Mouse (Mus musculus) left cerebral cortex, postnatal 25 days (tissue): Measurements from ENCODE around the gene Anapc16. TPM values are rescaled to one million over a fixed set of nuclear protein-coding genes. Genes with fewer than 3 reads are reported as not detected.

Experiments
- DNase-seq, 2 experiments: peaks; one replicate each; pipeline ENCODE4 v3.0.0; 2022; ENCODE audit warnings: low spot score in 2 of 2, mixed read lengths in 1 of 2
- intact Hi-C: fragments of 180-260 bp; cut with DNase I; formaldehyde crosslinking; loops from one replicate; pipeline ENCODE4 v1.15.1; 2025
- total RNA-seq, 2 experiments: library from RNA; stranded (reverse); gene quantifications; 2 replicates each; pipeline ENCODE4 v1.2.3; 2021

The Anapc16 gene
- total RNA-seq, 2 experiments from 2014 or later = 62.9 to 63.5 TPM

DNA sequence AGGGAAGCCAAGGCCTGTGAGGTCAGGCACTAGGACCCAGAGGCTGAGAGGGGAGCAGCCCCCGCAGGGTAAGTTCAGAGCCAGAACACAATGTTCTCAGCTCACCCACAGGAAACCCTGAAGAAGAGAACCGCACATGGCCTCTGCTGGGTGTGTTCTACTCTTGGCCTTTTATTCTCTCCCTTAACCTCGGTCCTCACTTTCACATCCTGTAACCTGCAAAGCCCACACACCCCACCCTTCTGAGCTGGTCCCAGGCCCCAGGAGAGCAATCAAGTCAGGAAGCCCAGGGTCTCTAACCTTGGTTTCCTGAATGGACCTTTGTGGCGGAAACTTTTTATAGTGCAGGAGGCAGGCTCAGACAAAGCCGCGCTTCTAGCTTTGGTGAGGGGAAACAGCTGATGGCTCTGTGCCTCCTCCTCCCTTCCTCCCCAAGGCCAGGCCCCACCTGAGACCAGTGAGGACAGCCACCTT, 28.7 kb downstream of the Anapc16 start:
- DNase-seq = peak in 1 of 2 experiments; percentile 61
- intact Hi-C loops = no loop called here

DNA sequence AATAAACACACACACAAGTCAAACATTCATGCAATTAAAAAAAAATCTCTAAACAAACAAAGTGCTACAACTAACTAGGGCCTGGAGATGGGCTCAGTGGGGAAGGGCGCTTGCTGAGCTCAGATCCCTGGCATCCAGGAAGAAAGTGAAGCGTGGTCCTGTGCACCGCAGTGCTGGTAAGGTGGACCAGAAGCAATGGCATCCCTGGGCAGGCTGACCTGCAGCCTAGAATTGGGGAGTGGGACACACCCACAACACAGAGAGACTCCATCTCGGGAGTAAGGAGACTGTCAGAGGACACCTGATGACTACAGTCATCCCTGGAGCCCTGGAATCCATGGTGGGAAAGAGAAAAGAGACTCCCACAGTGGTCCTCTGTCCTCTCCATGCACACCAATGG, 29.5 kb downstream of the Anapc16 start:
- DNase-seq = no peak
- intact Hi-C loops = no loop called here

- intact Hi-C loops = no loop called here
- DNase-seq = no peak
Measured at GRCm38 (mm10) chr10:59972999-59973398, 29.9 kb downstream of the Anapc16 start.

GRCm38 (mm10) chr10:59972534-59972933, 30.4 kb downstream of the Anapc16 start:
- DNase-seq = no peak
- intact Hi-C loops = no loop called here

DNA sequence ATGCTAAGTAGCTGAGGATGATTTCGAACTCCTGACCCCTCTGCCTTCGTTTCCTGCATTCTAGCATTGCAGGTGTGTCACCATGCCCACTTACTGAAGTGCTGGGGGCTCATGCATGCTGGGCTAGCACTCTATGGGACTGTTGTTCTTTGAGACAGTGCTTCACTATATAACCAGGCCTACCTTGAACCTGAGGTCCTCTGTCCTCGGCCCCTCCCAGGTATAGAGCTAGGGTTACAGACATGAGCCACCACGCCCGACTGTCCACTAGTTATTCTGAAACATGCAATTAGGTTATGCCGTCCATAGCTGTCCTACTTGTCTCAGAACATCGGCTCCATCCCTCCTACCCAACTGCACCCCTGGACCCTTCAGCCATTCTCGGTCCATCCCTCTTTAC, 31.1 kb downstream of the Anapc16 start:
- no peak for DNase-seq
- intact Hi-C loops = no loop called here

DNA sequence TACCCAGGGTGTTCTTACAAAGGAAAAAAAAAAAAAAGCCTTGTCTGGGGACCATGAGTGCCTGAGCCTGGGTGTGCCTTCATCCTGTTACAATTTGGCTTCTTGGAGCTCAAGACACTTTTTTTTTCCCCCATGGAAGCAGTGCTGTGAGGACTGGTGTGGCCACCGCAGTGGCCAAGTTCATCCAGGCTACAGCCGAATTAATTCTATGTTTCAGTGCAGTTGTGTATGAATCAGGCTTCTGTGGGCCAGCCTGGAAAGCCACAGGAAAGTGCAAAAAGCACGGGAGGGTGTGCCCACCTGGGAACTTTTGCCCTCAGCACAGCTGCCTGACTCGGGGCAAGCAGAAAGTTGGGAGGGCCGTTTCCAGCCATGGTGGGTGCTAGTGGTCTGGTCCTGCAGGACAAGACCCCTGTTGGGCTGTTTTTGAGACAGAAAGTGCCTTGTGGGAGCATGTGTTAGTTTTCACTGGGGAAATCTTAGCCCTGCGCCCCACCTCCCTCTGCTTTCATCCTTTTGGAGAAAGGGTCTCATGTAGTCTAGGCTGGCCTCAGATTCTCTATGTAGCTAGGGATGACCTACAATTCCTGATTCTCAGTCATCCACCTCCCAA, 32.4 kb downstream of the Anapc16 start:
- intact Hi-C loops = loop anchor here (1.0 kb wide), 1 partner anchor 18 kb away; no protein-coding TSS in a partner anchor

GRCm38 (mm10) chr10:59969821-59970449, 33.0 kb downstream of the Anapc16 start:
- peak; percentile 75 to 79 for DNase-seq
- intact Hi-C loops = loop anchor here (1.0 kb wide), 1 partner anchor 18 kb away; no protein-coding TSS in a partner anchor

More for the DNA sequence above, 32.4 kb downstream of the Anapc16 start:
- no peak for DNase-seq

- no peak for DNase-seq
- intact Hi-C loops = no loop called here
Measured at GRCm38 (mm10) chr10:59967309-59967942, 35.5 kb downstream of the Anapc16 start.

DNA sequence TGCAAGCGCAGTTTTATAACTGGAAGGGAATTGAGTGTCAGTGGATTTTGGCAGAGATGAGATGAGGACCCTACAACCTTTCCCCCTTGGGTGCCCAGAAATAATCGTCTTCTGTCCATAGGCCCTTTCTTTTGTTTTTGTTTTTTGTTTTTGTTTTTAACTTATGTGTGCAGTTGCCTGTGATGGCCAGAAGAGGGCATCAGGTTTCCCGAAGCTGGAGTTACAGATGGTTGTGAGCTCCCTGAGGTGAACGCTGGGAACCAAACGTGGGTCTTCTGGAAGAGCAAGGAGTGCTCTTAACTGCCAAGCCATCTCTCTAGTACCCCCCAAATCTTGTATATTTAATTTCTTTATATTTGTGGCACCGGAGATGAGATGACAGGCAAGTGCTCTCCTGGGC, 36.2 kb downstream of the Anapc16 start:
- intact Hi-C loops = no loop called here
- DNase-seq = no peak

DNA sequence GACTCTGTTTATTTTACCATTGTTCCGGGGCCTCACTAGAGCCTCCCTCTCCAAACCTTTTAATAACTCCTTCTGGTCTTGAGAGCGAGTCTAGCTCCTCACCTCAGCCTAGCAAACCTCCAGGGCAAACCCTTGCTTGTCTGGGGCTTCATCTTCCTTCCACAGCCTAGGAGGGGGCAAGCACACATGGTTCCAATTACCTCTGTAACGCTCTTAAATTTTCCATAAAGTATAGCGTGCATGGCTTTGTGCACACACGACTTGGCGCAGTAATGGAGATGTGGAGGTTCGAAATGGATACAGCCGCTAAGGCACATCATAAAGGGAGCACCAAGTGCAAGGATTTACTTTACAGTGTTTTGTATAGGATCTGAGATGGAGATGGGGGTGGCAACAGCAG, 37.1 kb downstream of the Anapc16 start:
- intact Hi-C loops = no loop called here
- DNase-seq = no peak

- intact Hi-C loops = no loop called here
- DNase-seq = no peak
Measured at GRCm38 (mm10) chr10:59965362-59965695, 37.6 kb downstream of the Anapc16 start.

DNA sequence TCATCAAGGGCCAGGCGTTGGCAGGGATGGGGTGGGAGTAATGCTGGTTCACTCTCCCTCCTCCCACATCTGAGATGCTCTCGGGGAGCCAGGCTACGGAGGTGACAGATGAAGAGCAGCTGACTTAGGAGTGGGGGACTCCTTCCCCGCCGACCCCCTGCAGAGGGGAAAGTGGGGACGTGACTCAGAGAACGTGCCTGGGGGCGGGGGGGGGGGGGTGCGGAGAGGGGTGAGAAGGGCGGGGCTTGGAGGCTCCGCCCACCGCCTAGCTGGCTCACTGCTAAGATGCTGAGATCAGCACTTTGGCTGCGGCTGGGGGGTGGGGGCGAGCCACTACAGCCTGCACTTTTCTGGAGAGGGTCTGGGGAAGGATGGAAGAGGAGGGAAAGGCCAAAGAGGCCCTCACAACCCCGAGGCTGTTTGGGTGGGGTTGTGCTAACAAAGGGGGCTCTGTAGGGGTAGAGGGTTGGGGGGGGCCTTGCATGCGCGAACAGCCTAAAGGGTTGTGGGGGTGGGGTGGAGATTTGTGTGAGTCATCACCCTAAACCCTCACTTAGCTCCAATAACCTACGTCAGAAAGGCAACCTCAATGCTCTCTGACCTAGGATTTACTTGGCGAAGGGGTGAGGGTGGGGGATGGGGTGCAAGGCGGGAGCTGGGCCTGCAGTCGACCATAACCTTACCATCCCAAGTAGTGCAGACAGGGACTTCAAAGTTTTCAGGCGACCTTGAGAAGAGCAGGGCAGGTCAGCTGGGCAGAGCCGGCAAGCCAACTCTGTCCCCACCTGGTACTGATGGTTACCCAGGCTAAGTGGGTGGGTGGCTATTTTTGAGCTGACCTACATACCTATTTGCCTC, 38.2 kb downstream of the Anapc16 start:
- intact Hi-C loops = no loop called here
- DNase-seq = no peak

DNA sequence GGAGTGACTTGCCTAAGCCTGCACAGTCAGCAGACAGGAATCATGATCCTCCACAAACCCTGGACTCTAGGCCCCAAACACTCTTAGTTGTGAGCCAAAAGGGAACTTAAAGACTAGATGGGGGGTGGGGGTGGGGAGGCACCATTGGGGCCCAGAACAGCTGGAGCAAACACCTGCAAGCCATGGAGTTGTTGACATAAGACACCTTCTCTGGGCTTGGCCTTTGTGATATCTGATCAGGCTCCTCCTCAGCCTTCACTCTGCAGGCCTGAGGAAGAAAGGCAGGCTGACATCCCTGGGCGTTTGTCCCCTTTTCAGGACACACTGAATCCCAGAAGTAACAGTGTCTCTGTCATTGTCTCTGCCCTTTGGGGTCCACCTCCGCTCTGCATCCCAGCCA, 39.3 kb downstream of the Anapc16 start:
- intact Hi-C loops = no loop called here
- no peak for DNase-seq

- intact Hi-C loops = no loop called here
Measured at GRCm38 (mm10) chr10:59959517-59959916, 43.4 kb downstream of the Anapc16 start.

DNA sequence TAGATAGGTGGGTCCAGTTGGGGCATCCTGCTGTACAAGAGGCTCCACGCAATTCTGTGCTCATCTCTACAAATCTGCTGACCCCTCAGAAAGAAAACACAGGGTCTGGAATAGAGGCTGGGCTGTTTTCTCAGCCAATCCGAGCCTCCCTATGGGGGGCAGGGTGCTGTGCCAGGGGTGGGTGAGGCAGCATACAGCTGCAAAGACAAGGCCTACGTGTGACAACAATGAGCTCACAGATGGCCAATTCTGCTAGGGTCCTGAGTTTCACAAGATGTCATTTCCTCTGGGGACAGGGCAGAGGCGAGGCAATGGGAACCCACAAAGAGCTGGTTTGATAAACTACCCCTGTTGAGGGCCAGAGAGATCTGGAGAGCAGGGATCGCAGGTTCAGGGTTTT, 44.5 kb downstream of the Anapc16 start:
- intact Hi-C loops = no loop called here
- DNase-seq = peak in 1 of 2 experiments; percentile 33

More at GRCm38 (mm10) chr10:59959517-59959916, 43.4 kb downstream of the Anapc16 start:
- DNase-seq = no peak

DNA sequence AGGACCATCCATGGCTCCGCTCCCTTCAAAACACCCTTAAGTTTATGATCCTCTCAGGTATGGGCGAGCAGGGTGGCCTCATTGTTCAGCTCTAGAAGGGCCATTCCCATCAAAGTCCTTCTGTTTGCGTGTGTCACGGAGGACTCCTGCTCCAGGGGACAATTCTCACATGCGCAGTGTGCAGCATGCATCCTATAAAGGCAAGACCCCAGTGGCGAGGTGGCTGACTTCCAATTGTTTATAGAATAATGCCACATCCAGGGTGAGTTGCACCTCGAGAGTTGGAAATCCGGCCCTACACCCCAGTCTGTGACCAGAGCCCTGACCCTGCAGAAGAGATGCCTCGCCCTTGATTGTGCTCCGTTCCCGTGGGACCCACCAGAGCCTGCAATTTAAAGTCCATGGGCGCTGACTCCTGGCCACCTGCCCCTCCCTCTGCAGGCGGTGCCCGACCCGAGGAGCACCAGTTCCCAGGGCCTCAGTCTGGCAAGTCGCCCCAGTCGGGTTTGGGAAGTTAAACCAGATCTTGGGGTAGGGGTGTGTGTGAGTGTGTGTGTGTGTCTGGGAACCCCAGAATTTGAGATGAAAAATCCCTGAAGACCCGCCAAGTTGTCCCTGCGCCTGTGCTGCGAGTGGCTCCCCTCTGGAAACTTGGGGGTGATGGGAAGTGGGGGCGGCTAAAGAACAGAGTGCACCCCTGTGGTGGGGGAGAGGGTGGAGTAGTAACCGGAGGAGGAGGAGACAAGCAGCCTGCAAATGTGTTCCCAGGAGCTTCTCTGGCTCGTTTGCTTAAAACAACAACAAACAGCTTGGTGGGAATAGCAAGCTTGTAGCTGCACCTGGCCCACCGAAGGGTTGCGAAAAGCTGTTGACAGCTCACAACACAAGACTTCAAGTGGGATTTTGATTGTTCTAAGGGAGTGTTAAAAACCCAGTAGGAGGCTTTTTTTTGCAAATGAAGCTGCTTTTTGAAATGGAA, 45.5 kb downstream of the Anapc16 start:
- DNase-seq = peak in 1 of 2 experiments; percentile 49
- intact Hi-C loops = no loop called here

DNA sequence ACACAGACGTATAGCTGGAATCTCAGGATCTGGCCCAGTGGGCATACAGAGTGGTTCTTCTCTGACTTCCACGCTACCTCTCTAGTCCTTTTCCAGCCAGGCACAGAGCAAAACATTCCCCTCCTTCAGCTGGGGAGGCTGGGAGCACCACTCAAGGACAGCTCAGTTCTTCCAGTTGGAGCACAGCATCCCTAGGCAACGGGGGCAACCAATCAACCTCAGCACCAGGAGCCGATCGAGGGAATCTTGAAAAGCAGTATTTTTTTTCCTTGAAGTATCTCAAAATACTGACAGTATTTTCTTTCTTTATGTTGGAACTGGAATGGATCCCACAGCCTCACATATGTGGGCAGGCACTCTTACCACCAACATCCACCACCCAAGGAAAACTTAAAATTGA, 46.3 kb downstream of the Anapc16 start:
- peak in 1 of 2 experiments; percentile 67 for DNase-seq
- intact Hi-C loops = no loop called here

GRCm38 (mm10) chr10:59953564-59954039, 49.3 kb downstream of the Anapc16 start:
- no peak for DNase-seq
- intact Hi-C loops = loop anchor here (2.0 kb wide), 1 partner anchor 49 kb away; the partner anchor contains the start of genes Anapc16 and Ascc1
